Mouse (Mus musculus) spleen, postnatal 36 days (tissue): ENCODE data around the gene Ubqln4.
"Not testable (repeated sequence)": the region's sequence is repeated elsewhere in the genome, so short reads cannot be mapped to it uniquely, and the experiment has no call there.

Experiments
- DNase-seq, 2 experiments: peaks; one replicate each; pipeline ENCODE4 v3.0.0; 2022; ENCODE audit warnings: low spot score in 2 of 2, mixed read lengths in 1 of 2

Gene Ubqln4

DNA sequence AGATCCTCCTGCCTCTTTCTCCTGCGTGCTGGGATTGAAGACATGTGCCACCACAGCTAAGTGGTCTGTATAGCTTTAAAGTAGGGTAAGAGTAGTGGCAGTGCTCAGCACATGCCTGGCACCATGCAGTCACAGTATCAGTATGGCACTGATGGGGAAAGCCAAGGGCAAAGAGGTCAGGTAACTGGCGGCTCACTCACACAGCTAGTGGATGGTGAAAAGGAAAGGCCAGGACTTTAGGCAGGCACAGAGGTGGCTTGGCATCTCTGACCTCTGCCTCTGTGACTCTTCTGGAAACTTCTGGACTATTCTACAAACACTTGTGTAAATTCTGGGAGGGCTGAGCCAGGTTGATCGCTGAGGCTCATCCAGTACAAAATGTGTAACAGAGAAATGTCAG lies 12.6 kb downstream of the Ubqln4 start:
- DNase-seq: no peak

DNA sequence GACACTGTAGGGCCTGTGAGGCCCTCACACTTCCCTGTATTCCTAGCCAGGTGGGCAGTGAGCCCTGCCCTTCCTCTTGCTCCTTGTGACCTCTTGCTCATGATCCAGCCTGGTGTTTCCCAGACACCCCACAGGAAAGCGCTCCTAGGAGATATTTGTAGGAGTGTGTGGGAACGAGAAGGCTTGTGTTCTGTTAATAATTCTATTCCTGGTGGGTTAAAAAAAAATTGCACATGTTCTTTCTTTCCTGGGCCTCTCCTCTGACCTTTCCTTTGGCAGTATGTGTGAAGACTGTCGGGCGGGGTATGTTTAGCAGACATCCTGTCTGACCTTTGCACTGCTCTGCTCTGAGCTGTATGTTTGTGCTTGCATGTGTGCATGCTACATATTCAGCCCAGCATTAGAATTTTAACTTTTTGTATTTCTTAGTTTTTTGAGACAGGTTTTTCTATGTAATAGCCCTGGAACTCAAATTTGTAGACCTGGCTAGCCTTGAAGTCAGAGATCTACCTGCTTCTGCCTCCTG lies 13.0 kb downstream of the Ubqln4 start:
- DNase-seq: no peak

DNA sequence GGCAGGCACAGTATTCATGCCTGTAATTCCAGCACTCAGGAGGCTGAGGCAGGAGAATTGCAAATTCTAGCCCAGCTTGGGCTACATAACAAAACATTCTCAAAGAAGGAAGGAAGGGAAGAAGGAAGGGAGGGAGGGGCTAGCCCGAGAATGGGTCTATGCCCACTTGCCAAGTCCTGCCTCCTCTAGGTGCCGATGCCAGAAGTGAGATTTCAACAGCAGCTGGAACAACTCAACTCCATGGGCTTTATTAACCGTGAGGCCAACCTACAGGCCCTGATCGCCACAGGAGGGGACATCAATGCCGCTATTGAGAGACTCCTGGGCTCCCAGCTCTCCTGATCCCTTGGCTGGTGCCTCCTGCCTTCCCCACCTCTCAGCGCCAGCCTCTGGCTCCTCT lies 14.3 kb downstream of the Ubqln4 start:
- no peak for DNase-seq

DNA sequence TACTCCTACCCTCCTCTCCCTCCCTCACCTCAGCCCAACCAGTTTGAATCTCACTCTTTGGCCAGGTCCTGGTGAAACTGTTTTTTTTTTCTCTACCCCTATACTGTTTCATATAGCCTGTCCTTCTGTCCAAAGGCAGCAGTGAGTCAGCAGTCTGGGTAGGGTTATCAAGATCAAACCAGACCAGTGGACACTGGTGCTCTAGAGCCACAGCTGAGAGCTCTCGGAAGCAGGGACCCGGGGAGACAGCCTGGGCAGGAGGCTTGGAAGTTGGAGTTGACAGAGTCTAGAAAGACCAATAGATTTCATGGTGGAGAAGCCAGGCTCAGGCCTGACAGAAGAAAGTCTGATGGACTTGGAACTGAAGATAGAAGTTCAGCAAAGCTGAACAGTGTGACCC lies 15.1 kb downstream of the Ubqln4 start:
- DNase-seq: no peak

DNA sequence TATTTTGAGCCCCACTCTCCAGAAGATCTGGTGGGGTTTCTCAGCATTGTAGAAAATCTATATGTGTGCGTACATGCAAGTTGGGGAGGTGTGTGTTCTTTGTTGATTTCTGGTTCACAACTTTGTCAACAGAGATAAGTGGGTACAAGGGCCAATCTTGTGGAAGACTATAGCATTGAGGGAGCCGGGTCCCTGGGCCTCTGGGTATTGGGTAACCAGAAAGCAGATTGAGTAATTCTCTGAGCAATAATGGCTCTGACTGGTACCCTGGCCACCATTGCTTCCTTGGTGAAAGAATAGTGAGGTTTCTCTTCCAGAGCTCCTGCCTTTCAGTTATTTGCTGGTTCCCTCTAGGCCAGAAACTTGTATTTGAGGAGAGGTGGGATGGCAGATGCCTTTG lies 15.5 kb downstream of the Ubqln4 start:
- DNase-seq: no peak

- no peak for DNase-seq
These were observed 16.1 kb downstream of the Ubqln4 start for GRCm38 (mm10) chr3:88569694-88570093.

GRCm38 (mm10) chr3:88570341-88570740 lies 16.8 kb downstream of the Ubqln4 start:
- DNase-seq: no peak

GRCm38 (mm10) chr3:88571856-88572255 lies 18.3 kb downstream of the Ubqln4 start:
- DNase-seq: no peak

GRCm38 (mm10) chr3:88572835-88573234 lies 19.3 kb downstream of the Ubqln4 start:
- DNase-seq: no peak

DNA sequence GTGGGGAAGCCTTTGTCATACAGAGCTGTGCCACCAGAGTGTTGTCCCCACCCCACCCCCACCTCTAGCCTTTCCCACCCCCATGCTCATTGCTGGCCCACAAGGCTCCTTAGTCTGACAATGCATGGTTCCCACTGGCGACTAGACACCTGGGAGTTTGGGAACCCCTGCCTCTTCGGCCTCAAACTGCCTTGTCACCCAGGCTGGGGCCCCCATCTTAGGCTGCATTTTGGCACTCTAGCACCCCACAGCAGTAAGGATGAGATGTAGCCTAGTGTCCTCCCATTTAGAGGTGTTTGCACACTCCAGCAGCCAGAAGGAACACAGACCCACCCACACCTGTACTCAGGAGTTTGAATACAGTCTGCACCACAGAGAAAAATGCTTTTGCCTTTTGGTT lies 20.3 kb downstream of the Ubqln4 start:
- DNase-seq: no peak

GRCm38 (mm10) chr3:88575540-88575939 lies 22.0 kb downstream of the Ubqln4 start, which contains the start of gene Ssr2:
Gene Ssr2, plus strand, starts transcription at chr3:88575876.
- no peak for DNase-seq

- DNase-seq: not testable (repeated sequence)
These were observed 24.3 kb downstream of the Ubqln4 start for GRCm38 (mm10) chr3:88577846-88578245.

- no peak for DNase-seq
These were observed 25.2 kb downstream of the Ubqln4 start for GRCm38 (mm10) chr3:88578498-88579424.

- DNase-seq: peak; percentile 77 to 82
These were observed 26.0 kb downstream of the Ubqln4 start for GRCm38 (mm10) chr3:88579454-88580117.

- no peak for DNase-seq
These were observed 32.2 kb downstream of the Ubqln4 start for GRCm38 (mm10) chr3:88585769-88586168.

DNA sequence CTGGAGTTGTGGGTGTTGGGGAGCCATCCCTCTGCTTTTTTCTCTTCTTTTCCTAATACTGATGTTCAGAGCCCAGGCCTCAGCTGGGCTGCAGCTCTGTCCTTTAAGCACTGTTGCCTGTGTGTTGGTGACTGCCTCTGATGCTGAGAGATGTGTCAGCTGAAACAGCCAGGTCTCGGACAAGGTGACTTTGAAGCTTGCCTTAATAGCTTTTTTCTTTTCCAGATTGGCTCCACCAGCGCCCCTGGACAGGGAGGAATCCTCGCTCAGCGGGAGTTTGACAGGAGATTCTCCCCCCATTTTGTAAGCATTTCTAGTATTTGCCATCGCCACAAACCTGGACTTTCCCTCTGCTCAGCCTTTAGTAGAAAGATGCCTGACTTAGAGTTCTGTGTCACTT lies 33.1 kb downstream of the Ubqln4 start:
- no peak for DNase-seq

DNA sequence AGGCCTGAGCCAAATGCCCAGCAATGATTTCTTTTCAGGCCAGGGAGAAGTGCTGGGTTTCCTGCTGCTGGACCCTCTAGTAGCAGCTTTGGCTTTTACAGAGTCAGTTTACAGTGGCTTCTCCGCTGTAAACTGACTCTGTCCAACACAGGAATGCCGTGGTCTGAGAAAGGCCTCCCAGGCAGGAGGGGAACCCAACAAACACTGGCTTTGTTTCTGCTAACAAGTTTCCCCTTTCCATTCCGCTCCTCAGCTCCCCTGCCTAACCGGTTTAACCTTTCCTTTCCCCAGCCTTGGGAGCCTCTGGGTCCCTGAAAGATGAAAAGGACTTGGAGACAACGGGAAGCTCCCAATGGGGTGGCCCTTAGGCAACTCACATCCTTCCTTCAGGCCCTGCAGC lies 36.7 kb downstream of the Ubqln4 start:
- DNase-seq: no peak

DNA sequence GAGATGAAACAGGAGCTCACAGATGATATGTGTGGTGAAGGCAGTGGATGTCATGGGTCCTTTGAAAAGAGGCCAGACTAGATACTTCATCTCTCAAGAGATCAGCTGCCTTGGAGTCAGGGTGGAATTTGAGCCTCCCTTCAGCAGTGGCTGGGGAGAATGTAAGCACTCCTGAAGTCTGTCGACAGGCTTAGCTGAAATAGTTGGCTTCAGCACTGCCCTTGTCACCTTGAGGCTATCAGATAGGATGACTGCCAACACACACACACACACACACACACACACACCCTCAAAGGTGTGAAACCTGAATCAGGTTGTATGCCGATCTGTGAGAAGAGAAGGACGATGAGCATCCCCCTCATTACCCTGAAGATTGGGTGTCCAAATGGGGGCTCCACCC lies 37.5 kb downstream of the Ubqln4 start:
- DNase-seq: no peak

- peak; percentile 56 to 75 for DNase-seq
These were observed 38.6 kb downstream of the Ubqln4 start for GRCm38 (mm10) chr3:88591950-88592731.

DNA sequence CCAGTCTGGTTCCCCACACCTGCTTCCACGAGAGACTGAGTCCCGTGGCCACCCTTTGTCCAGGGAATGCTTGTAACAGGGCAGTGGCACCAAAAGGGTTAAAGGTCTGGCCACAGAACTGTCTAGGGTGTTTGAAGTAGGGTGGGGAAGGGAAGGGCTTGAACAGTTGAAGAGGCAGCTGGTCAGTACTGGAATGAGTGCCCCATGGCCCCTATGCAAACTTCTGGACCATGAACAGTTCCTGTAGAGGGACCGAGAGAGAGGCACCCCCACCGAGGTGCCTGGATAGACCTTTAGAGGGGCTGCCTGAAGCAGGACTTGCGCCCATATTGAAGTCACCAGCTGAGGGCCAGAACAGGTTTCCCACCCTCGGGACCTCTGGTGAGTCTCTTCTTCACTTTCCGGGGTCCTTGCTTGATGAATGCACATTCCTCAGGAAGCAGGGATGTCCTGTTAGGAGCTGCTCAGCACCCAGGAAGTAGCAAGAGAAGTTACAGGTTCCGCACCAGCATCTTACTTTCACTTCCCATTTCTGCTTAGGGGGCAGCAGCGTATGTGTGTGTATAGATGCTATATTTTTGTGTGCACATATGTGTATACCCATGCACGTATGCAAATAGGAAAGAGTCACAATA lies 39.5 kb downstream of the Ubqln4 start:
- peak; percentile 72 to 73 for DNase-seq

DNA sequence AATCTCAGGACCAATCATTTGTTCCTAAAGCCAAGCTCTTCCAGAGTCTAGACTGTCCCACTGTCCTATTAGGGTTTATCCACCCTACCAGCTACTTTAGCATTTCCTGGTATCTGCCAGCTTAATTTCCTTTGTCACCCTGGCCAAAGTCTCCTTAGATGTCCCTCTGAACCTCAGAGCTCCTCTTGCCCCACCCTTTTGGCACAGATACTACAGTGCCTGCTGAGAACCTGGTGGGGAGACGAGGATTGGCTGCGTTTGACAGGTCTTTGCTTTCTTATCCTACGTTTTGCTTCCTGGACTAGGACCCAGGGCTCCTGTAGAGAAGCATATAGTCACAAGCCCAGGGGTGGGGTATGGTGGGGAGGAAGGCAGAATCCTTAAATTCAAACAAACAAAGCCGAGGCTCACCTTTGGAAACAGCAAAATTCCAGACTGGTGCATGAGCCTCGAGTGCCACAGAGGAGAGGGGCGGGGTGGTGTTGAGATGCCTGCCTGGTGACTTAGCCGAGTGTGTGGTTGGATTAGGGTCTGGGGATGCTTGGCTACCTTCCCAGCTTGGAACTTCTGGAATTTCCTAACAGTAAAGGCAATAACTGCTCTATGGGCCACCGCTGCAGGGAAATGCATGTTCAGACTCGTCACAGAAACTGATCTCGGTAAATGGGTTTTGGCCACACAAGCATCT lies 40.5 kb downstream of the Ubqln4 start:
- DNase-seq: no peak
